Comparison of ENCODE assay signal across 9 mouse cellular contexts in genomic region chr6:106800227-106800557, GRCm38 (mm10). TPM values are rescaled to one million over a fixed set of nuclear protein-coding genes. Genes with fewer than 3 reads are reported as not detected.
DNase-seq lines count a peak whose midpoint lies in the region; ATAC-seq and TF ChIP-seq lines count a peak whose summit lies in the region.
"Had no signal": no experiment of that assay in that cellular context is flagged by ENCODE, and none has a peak within 500 bp of the region (broad histone marks: within the 10 kb centered on the region; RNA-seq: fewer than 3 reads in every experiment).

No protein-coding gene starts in this region.

- peak overlapping the region; percentile 79; the same call in 1 of the 2 replicates for H3K4me3 ChIP-seq in kidney, postnatal 0 days (replicated peaks; ENCODE audit: low read depth, low read length)
- peak overlapping the region; percentile 58 for H3K4me3 ChIP-seq in embryonic facial prominence, embryonic 14.5 days (ENCODE audit: low read depth, low read length)
- H3K4me3 ChIP-seq in intestine, embryonic 14.5 days (ENCODE audit: low read depth, low read length): peak overlapping the region; percentile 91
- H3K4me3 ChIP-seq in midbrain, postnatal 0 days (ENCODE audit: low read depth, low read length): peak overlapping the region; percentile 65

- no peak overlapping the region for H3K9ac ChIP-seq in kidney, postnatal 0 days (ENCODE audit: low read depth, low read length)
- peak overlapping the region; percentile 84 for H3K9ac ChIP-seq in embryonic facial prominence, embryonic 14.5 days (ENCODE audit: low read depth, low read length)
- H3K9ac ChIP-seq in intestine, embryonic 14.5 days (ENCODE audit: low read length): no peak overlapping the region
- peak overlapping the region; percentile 66; the same call in 1 of the 2 replicates for H3K9ac ChIP-seq in midbrain, postnatal 0 days (replicated peaks; ENCODE audit: low read length, poor library complexity, severe bottlenecking)

- no peak for TF ChIP-seq CTCF in kidney, postnatal 0 days (IDR thresholded peaks at IDR 0.05; ENCODE audit: low read depth)
- TF ChIP-seq CTCF in midbrain, postnatal 0 days (IDR thresholded peaks at IDR 0.05): no peak

- H3K27me3 ChIP-seq in kidney, postnatal 0 days (ENCODE audit: insufficient read depth, low read length): no peaks in the 10 kb centered on the region
- H3K27me3 ChIP-seq in embryonic facial prominence, embryonic 14.5 days (replicated peaks; ENCODE audit: control insufficient read depth, insufficient read depth, low read length): no peaks in the 10 kb centered on the region
- no peaks in the 10 kb centered on the region for H3K27me3 ChIP-seq in intestine, embryonic 14.5 days (replicated peaks; ENCODE audit: control insufficient read depth, insufficient read depth, low read length)
- H3K27me3 ChIP-seq in midbrain, postnatal 0 days (ENCODE audit: insufficient read depth, low read length): no peaks in the 10 kb centered on the region

- DNase-seq in kidney, postnatal 0 days (ENCODE audit: low spot score): no peak
- DNase-seq in kidney, postnatal 25 days: no peak
- DNase-seq in embryonic facial prominence, embryonic 14.5 days (ENCODE audit: low spot score): no peak
- DNase-seq in intestine, embryonic 14.5 days (ENCODE audit: low spot score): no peak
- no peak for DNase-seq in midbrain, postnatal 0 days (ENCODE audit: low spot score)
- DNase-seq in yolk sac, embryonic 10.5 days (ENCODE audit: low spot score): no peak
- no peak for DNase-seq in spleen, postnatal 10 days (ENCODE audit: low spot score in 2 of 2)
- DNase-seq in urinary bladder, postnatal 4 days (ENCODE audit: low spot score in 2 of 2): no peak

- 0 out of 2 replicates have a peak, but pooled peaks cover 3% of the 10 kb centered on the region for H3K36me3 ChIP-seq in kidney, postnatal 0 days (ENCODE audit: insufficient read depth, low read length)
- 0 out of 2 replicates have a peak, but pooled peaks cover 6% of the 10 kb centered on the region for H3K36me3 ChIP-seq in embryonic facial prominence, embryonic 14.5 days (ENCODE audit: control insufficient read depth, insufficient read depth, low read length)
- H3K36me3 ChIP-seq in intestine, embryonic 14.5 days (ENCODE audit: control insufficient read depth, insufficient read depth, low read length): peaks cover 5% of the 10 kb centered on the region; the same call in 1 of the 2 replicates
- no peaks in the 10 kb centered on the region for H3K36me3 ChIP-seq in midbrain, postnatal 0 days (ENCODE audit: insufficient read depth, low read length)

- no peak for ATAC-seq in kidney, postnatal 0 days (replicated peaks; ENCODE audit: low FRiP score, low read depth)
- ATAC-seq in embryonic facial prominence, embryonic 14.5 days (ENCODE audit: low read depth): no peak
- 0 out of 2 replicates have a peak, but pooled peaks have one; percentile 56 for ATAC-seq in intestine, embryonic 14.5 days (replicated peaks; ENCODE audit: low FRiP score, low TSS enrichment, low read depth)
- ATAC-seq in midbrain, postnatal 0 days (ENCODE audit: low FRiP score): peak; percentile 31

- peaks cover 5% of the 10 kb centered on the region for H3K4me1 ChIP-seq in kidney, postnatal 0 days (replicated peaks; ENCODE audit: insufficient read depth, low read length)
- H3K4me1 ChIP-seq in embryonic facial prominence, embryonic 14.5 days (ENCODE audit: control insufficient read depth, insufficient read depth, low read length): peaks cover 11% of the 10 kb centered on the region
- peaks cover 10% of the 10 kb centered on the region for H3K4me1 ChIP-seq in intestine, embryonic 14.5 days (replicated peaks; ENCODE audit: control insufficient read depth, insufficient read depth, low read length)
- H3K4me1 ChIP-seq in midbrain, postnatal 0 days (ENCODE audit: insufficient read depth, low read length): no peaks in the 10 kb centered on the region

- 56% methylated on average over 5 of the region's 5 CpGs for WGBS in kidney, postnatal 0 days
- 54% methylated on average over 5 of the region's 5 CpGs for WGBS in embryonic facial prominence, embryonic 14.5 days
- WGBS in intestine, embryonic 14.5 days: 54% methylated on average over 5 of the region's 5 CpGs
- 54% methylated on average over 5 of the region's 5 CpGs for WGBS in midbrain, postnatal 0 days

- H3K4me2 ChIP-seq in kidney, postnatal 0 days (ENCODE audit: low read length): 0 out of 2 replicates have a peak overlapping the region, but pooled peaks have one; percentile 83
- peak overlapping the region; percentile 66; the same call in 1 of the 2 replicates for H3K4me2 ChIP-seq in embryonic facial prominence, embryonic 14.5 days (ENCODE audit: low read depth, low read length)
- peak overlapping the region; percentile 23; the same call in 1 of the 2 replicates for H3K4me2 ChIP-seq in intestine, embryonic 14.5 days (ENCODE audit: low read length)
- peak overlapping the region; percentile 87 for H3K4me2 ChIP-seq in midbrain, postnatal 0 days (ENCODE audit: low read depth, low read length, poor library complexity, severe bottlenecking)

- no peak overlapping the region for H3K27ac ChIP-seq in kidney, postnatal 0 days
- H3K27ac ChIP-seq in embryonic facial prominence, embryonic 14.5 days (replicated peaks; ENCODE audit: low read depth, low read length): no peak overlapping the region
- no peak overlapping the region for H3K27ac ChIP-seq in intestine, embryonic 14.5 days (ENCODE audit: low read depth)
- no peak overlapping the region; the same call in 1 of the 2 replicates for H3K27ac ChIP-seq in midbrain, postnatal 0 days (ENCODE audit: low read depth, low read length)

- no peaks in the 10 kb centered on the region for H3K9me3 ChIP-seq in kidney, postnatal 0 days (replicated peaks; ENCODE audit: low read length)
- H3K9me3 ChIP-seq in embryonic facial prominence, embryonic 14.5 days (ENCODE audit: control insufficient read depth, low read length): no peaks in the 10 kb centered on the region
- H3K9me3 ChIP-seq in intestine, embryonic 14.5 days (ENCODE audit: control insufficient read depth, low read length): no peaks in the 10 kb centered on the region
- H3K9me3 ChIP-seq in midbrain, postnatal 0 days (ENCODE audit: low read length): no peaks in the 10 kb centered on the region

RNA-seq across cellular contexts. Expression of gene Crbn, which starts 0.3 kb away (rescaled TPM):
- polyA plus RNA-seq in kidney, postnatal 0 days (2015; fragmentation: Nextera tagmentation; extraction: Ambion mirVana): 47.4 and 47.8 TPM in 2 replicates
- polyA plus RNA-seq in embryonic facial prominence, embryonic 14.5 days (2014; fragmentation: Nextera tagmentation; extraction: Ambion mirVana): 42.0 and 50.3 TPM in 2 replicates
- polyA plus RNA-seq in intestine, embryonic 14.5 days (2014; fragmentation: Nextera tagmentation; extraction: Ambion mirVana): 39.6 and 46.0 TPM in 2 replicates
- total RNA-seq in midbrain, postnatal 0 days (2014; rRNA removed): 48.0 and 53.1 TPM in 2 replicates
- 51.2 and 53.8 TPM in 2 replicates for polyA plus RNA-seq in midbrain, postnatal 0 days (2015; fragmentation: Nextera tagmentation; extraction: Ambion mirVana)

RNA-seq across cellular contexts. Expression of gene Trnt1, which starts 31.3 kb away (rescaled TPM):
- polyA plus RNA-seq in kidney, postnatal 0 days (2015; fragmentation: Nextera tagmentation; extraction: Ambion mirVana): 60.6 and 62.2 TPM in 2 replicates
- polyA plus RNA-seq in embryonic facial prominence, embryonic 14.5 days (2014; fragmentation: Nextera tagmentation; extraction: Ambion mirVana): 58.7 and 65.7 TPM in 2 replicates
- 59.8 and 60.7 TPM in 2 replicates for polyA plus RNA-seq in intestine, embryonic 14.5 days (2014; fragmentation: Nextera tagmentation; extraction: Ambion mirVana)
- total RNA-seq in midbrain, postnatal 0 days (2014; rRNA removed): 20.8 and 34.5 TPM in 2 replicates
- 51.5 and 54.8 TPM in 2 replicates for polyA plus RNA-seq in midbrain, postnatal 0 days (2015; fragmentation: Nextera tagmentation; extraction: Ambion mirVana)

RNA-seq across cellular contexts. Expression of gene Il5ra, which starts 51.4 kb away (rescaled TPM):
- 0.97 and 1.2 TPM in 2 replicates for polyA plus RNA-seq in kidney, postnatal 0 days (2015; fragmentation: Nextera tagmentation; extraction: Ambion mirVana)
- 0.12 and 0.31 TPM in 2 replicates for polyA plus RNA-seq in embryonic facial prominence, embryonic 14.5 days (2014; fragmentation: Nextera tagmentation; extraction: Ambion mirVana)
- polyA plus RNA-seq in intestine, embryonic 14.5 days (2014; fragmentation: Nextera tagmentation; extraction: Ambion mirVana): not detected in 2 replicates
- total RNA-seq in midbrain, postnatal 0 days (2014; rRNA removed): not detected in 2 replicates
- polyA plus RNA-seq in midbrain, postnatal 0 days (2015; fragmentation: Nextera tagmentation; extraction: Ambion mirVana): 0.04 and 0.06 TPM in 2 replicates
- total RNA-seq: layer of hippocampus, postnatal 25 days had no signal

Comparison
In these comparisons a context has a peak if more than half of its experiments do, and no peak if none do; other contexts are left out.
1. ATAC-seq: peak in intestine, embryonic 14.5 days (single experiment) and midbrain, postnatal 0 days (single experiment); none in kidney, postnatal 0 days (single experiment) and embryonic facial prominence, embryonic 14.5 days (single experiment).
2. H3K4me2 ChIP-seq: peak in every context shown above with its lines; median percentile 87 in midbrain, postnatal 0 days; 83 in kidney, postnatal 0 days; 66 in embryonic facial prominence, embryonic 14.5 days; 23 in intestine, embryonic 14.5 days.
3. H3K9ac ChIP-seq: peak in embryonic facial prominence, embryonic 14.5 days (single experiment) and midbrain, postnatal 0 days (single experiment); none in kidney, postnatal 0 days (single experiment) and intestine, embryonic 14.5 days (single experiment).
4. Peak in every context shown above with its lines, with median percentiles within 50 percentile points of each other: H3K4me3 ChIP-seq.